Mouse (Mus musculus): ENCODE results near the gene Dynlt1f. TPM values are rescaled to one million over a fixed set of nuclear protein-coding genes. Genes with fewer than 3 reads are reported as not detected.
A peak's percentile ranks its signal among the peaks of the same experiment; 100 is the strongest.
"Not testable (repeated sequence)": the region's sequence is repeated elsewhere in the genome, so short reads cannot be mapped to it uniquely, and the experiment has no call there.

The Dynlt1f gene
- polyA plus RNA-seq, 1 experiment: 50.3 TPM

DNA sequence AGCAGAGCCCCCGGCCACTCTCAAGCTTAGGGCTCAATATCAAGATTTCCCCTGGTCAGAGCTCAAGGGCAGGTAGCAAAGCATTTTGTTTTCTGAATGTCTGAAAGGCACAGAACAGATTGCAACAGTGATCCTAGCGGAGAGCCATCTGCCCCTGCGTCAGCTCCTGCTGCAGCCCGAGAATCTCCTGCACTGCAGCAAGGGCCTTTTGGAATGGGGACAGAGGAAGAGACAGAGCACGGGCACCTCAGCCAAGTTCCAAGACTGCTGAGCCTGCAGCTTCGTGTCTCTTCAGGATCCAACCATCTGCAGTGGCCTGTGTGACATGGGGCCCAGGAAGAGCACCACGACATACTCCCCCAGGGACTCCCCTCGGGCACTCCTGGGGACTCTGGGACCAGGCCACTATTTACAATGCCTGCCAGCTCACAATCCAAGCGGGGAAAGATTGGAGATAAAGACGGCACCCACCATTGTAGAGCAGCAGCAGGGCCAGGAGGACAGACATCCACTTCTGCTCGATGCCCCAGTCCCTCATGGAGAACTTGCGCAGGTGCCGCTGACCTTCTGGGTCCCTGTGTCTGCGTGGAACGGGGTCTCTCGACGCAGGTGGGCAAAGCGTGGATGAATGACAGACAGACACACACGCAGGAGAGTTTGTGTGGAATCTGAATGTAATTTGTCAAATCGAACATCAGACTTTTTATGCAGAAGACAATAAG, 34.8 kb downstream of the Dynlt1f start:
- not testable (repeated sequence) for H3K27me3 ChIP-seq (ENCODE audit: control insufficient read depth, insufficient read depth, low read length); H3K4me1 ChIP-seq (ENCODE audit: control insufficient read depth, insufficient read depth, insufficient read length, low read length); H3K36me3 ChIP-seq (ENCODE audit: control insufficient read depth, insufficient read depth, low read length)
- H3K27ac ChIP-seq (ENCODE audit: insufficient read depth, low read depth, low read length): peak overlapping the region; percentile 62; the same call in 1 of the 2 replicates
- 36% methylated on average over 18 of the region's 20 CpGs for WGBS
- H3K4me3 ChIP-seq (ENCODE audit: low read depth, low read length): peak overlapping the region; percentile 56

DNA sequence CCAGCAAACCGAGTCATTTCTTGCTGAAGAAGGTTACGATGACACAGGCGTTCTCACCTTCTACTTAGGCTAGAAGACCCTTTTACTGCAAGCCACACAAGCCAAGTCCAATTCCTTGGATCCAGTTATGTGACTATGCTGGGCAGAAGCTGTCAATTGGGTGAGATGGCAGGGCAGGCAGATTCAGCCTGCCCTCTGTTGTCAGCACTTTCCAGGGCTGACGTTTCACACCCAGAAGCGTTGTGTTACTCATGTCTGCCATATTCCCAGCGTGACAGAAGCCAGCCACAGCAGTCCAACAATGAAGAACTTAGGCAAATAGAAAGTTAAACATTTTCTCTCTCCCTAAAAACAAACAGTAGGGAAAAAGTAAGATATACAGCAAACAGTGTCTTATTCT, 35.7 kb downstream of the Dynlt1f start:
- H3K4me3 ChIP-seq (ENCODE audit: low read depth, low read length); H3K27ac ChIP-seq (ENCODE audit: insufficient read depth, low read depth, low read length); H3K4me1 ChIP-seq (ENCODE audit: control insufficient read depth, insufficient read depth, insufficient read length, low read length); H3K27me3 ChIP-seq (ENCODE audit: control insufficient read depth, insufficient read depth, low read length); H3K36me3 ChIP-seq (ENCODE audit: control insufficient read depth, insufficient read depth, low read length): not testable (repeated sequence)
- 71% methylated on average over 6 of the region's 6 CpGs for WGBS

DNA sequence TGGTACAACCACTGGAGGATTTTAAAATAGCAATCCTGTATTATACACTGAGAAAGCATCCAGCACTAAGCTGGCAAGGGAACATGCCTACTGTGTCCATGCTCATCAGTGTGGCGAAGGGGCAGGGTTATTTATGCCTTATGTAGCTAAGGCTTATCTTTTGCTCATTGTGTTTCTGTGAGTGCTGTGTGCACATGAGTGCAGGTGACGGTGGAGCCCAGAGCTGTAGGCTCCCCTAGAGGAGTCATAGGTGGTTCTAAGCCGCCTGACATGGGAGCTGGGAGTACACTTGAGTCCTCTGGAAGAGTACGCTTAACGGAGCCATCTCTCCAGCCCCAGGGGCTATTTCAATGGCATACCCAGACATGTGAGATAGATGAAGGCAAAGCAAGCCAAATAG, 36.4 kb downstream of the Dynlt1f start:
- H3K4me3 ChIP-seq (ENCODE audit: low read depth, low read length); H3K4me1 ChIP-seq (ENCODE audit: control insufficient read depth, insufficient read depth, insufficient read length, low read length); H3K36me3 ChIP-seq (ENCODE audit: control insufficient read depth, insufficient read depth, low read length); H3K27me3 ChIP-seq (ENCODE audit: control insufficient read depth, insufficient read depth, low read length); H3K27ac ChIP-seq (ENCODE audit: insufficient read depth, low read depth, low read length): not testable (repeated sequence)
- WGBS: 88% methylated on average over 5 of the region's 5 CpGs

DNA sequence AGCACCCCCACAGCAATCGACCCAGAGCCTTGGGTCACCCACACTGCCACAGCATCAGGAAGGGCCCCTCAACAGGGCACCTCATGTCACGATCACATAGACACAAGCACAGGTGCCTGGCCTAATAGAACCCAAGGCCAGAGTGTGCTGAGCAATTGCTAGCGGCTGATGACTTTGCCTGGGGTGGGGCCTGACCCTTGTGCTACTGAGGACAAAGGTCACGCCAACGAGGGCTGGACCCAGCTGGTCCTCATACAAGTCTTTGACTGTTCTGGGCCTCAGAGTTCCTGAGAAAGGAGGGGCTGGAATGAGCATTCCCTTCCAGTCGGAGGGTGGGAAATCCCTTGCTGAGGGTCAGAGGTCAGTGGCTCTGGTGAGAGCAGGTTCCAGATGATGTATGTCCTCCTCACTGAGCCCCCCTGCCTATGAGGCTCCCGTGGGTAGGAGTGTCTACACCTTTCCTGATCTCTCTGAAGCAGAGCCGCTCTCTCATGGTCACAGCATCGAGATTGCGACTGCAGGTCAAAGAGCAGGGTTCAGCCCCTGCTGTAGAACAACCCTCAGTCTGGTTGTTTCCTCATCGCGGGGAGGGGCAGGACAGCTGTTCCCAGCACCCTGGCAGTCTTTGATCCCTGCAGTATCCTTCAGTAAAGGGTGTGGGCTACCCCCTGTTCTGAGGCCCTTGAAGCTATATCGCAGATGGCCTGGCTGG, 37.9 kb downstream of the Dynlt1f start:
- WGBS: 33% methylated on average over 9 of the region's 13 CpGs
- H3K36me3 ChIP-seq (ENCODE audit: control insufficient read depth, insufficient read depth, low read length); H3K4me3 ChIP-seq (ENCODE audit: low read depth, low read length); H3K27me3 ChIP-seq (ENCODE audit: control insufficient read depth, insufficient read depth, low read length); H3K4me1 ChIP-seq (ENCODE audit: control insufficient read depth, insufficient read depth, insufficient read length, low read length): not testable (repeated sequence)
- H3K27ac ChIP-seq (ENCODE audit: insufficient read depth, low read depth, low read length): peak overlapping the region; percentile 86

DNA sequence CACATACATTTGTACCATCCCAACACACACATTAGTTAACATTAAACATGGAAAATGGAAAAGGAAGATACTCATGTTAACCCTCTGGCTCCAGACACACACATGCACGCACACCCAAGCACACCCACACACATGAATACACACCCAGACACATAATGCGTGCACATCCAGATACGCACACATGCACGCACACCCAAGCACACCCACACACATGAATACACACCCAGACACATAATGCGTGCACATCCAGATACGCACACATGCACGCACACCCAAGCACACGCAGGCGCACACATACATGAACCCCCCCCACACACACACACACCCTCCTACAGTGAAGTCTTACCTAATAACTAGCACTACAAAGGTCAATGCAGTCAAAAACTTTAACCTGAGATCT, 39.0 kb downstream of the Dynlt1f start:
- H3K27me3 ChIP-seq (ENCODE audit: control insufficient read depth, insufficient read depth, low read length); H3K4me3 ChIP-seq (ENCODE audit: low read depth, low read length); H3K4me1 ChIP-seq (ENCODE audit: control insufficient read depth, insufficient read depth, insufficient read length, low read length); H3K36me3 ChIP-seq (ENCODE audit: control insufficient read depth, insufficient read depth, low read length): not testable (repeated sequence)
- WGBS: 97% methylated on average over 9 of the region's 9 CpGs
- H3K27ac ChIP-seq (ENCODE audit: insufficient read depth, low read depth, low read length): 0 out of 2 replicates have a peak overlapping the region, but pooled peaks have one; percentile 86

DNA sequence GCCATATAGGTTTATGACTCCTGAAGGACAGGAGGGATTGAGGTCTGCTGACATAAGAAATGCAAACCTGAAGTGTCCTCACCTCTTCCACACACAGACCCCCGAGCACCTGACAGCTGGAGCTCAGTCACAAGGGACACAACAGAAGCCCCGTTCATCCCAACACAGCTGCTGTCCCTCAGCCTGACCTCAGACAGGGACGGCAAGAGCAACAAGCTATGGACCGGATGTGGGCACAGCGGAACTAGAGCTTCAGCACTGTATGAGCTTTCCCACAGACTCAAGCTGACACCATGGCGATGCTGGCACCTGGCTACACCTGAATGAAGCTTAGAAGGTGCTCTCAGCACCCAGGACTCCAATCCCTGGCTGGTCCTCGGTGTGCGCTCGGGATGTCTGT, 41.4 kb downstream of the Dynlt1f start:
- not testable (repeated sequence) for H3K27me3 ChIP-seq (ENCODE audit: control insufficient read depth, insufficient read depth, low read length); H3K4me1 ChIP-seq (ENCODE audit: control insufficient read depth, insufficient read depth, insufficient read length, low read length); H3K36me3 ChIP-seq (ENCODE audit: control insufficient read depth, insufficient read depth, low read length); H3K4me3 ChIP-seq (ENCODE audit: low read depth, low read length); H3K27ac ChIP-seq (ENCODE audit: insufficient read depth, low read depth, low read length)
- WGBS: 83% methylated on average over 6 of the region's 9 CpGs

DNA sequence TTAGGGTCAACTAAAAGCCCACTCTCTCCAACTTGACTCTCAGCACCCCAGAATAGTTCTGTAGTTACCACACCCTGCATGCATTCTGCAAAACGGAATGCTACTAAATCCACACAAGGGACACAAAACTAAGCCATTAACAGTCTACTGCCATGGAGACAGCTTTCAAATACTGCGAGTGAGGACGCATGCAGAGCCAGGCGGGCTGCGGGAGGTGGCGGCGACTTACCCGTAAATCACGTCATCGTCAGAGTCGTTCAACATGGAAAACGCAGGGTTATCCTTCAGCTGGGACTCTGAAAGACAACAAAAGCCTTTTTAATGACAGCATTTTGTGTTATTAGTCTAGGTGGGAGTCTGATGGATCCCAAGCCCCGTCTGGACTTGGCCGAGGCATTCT, 42.2 kb downstream of the Dynlt1f start:
- not testable (repeated sequence) for H3K27me3 ChIP-seq (ENCODE audit: control insufficient read depth, insufficient read depth, low read length); H3K4me3 ChIP-seq (ENCODE audit: low read depth, low read length); H3K36me3 ChIP-seq (ENCODE audit: control insufficient read depth, insufficient read depth, low read length); H3K4me1 ChIP-seq (ENCODE audit: control insufficient read depth, insufficient read depth, insufficient read length, low read length); H3K27ac ChIP-seq (ENCODE audit: insufficient read depth, low read depth, low read length)
- WGBS: 93% methylated on average over 12 of the region's 14 CpGs

DNA sequence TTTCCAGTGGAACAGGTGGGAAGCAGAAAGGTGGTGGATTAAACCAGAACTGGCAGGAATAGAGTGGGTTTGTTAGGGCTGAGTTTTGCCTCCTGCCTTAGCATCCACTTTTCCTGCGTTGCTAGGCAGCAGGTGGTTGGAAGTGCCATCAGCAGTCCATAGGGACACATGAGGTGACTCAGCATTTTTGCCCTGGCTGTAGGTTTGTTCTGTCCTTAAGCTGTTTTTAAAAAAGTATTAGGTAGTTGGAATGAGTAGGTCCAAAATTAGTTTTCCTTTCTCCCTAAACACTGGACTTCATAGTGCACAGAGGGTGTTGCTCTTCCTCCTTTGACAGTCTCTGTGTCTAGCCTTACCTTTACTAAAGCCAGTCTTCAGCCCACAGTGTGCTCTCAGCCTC, 50.4 kb downstream of the Dynlt1f start:
- H3K4me1 ChIP-seq (ENCODE audit: control insufficient read depth, insufficient read depth, insufficient read length, low read length); H3K36me3 ChIP-seq (ENCODE audit: control insufficient read depth, insufficient read depth, low read length); H3K27me3 ChIP-seq (ENCODE audit: control insufficient read depth, insufficient read depth, low read length); H3K27ac ChIP-seq (ENCODE audit: insufficient read depth, low read depth, low read length); H3K4me3 ChIP-seq (ENCODE audit: low read depth, low read length): not testable (repeated sequence)
- WGBS: 36% methylated on average over 1 of the region's 1 CpGs

DNA sequence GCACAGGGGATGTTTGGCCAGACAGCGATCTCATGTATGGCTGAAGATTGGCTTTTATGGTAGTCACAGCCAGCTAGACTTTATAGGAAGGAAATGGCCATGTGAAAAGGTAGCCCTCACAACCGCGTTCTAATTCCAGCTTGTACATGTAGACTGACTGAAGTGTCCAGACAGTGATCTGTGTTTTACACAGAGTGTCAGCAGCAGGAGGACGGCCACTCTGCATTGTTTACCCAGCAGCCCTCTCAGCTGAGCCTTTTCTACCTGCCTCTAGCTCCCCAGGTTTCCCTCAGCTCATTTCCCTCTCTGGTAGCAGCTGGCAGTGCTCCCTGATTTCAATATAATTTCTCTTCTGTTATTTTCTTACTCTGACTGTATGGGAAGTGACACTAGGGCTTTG, 53.5 kb downstream of the Dynlt1f start:
- H3K4me1 ChIP-seq (ENCODE audit: control insufficient read depth, insufficient read depth, insufficient read length, low read length); H3K27me3 ChIP-seq (ENCODE audit: control insufficient read depth, insufficient read depth, low read length); H3K4me3 ChIP-seq (ENCODE audit: low read depth, low read length); H3K27ac ChIP-seq (ENCODE audit: insufficient read depth, low read depth, low read length); H3K36me3 ChIP-seq (ENCODE audit: control insufficient read depth, insufficient read depth, low read length): not testable (repeated sequence)
- WGBS: 2% methylated on average over 3 of the region's 4 CpGs

Data from small intestine, adult 2 months (tissue).